Mouse (Mus musculus): ENCODE measurements around the gene Trpm4. TPM values are rescaled to one million over a fixed set of nuclear protein-coding genes. Genes with fewer than 3 reads are reported as not detected.

Gene Trpm4
- polyA plus RNA-seq, 1 experiment from 2014 or later, result 1.7 TPM

DNA sequence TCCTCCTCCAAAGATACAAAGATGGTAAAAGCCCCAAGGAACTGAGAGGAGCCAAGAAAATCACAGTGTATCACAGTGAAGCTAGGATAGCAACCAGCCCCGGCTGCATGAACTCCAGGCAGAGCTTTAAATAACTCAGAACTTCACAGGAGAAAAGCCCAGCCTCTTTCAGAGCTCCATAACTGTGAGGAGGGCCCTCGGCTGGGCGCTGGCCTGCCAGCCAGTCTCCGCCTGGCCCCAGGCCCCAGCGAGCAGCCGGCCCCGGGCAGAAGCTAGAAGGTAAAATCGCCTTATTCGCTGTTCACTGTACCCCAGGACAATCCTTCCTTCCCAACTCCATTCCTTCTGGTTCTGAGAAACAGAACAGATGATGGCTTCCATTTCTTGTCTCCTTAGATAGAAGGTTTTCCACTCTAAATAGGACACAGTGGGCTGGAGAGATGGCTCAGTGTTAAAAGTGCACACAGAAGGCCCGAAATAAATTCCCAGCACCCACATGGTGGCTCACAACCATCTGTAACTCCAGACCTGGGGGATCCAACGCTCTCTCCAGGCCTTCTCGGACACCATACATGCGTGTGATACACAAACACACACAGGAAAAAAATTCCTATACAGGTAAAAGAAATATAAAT lies 4.6 kb downstream of the Trpm4 start:
- Histone ChIP-seq H3K9me3 (replicated peaks; ENCODE audit: control insufficient read depth, low read length) (no peaks in the 10 kb centered on the region; the same call in 1 of the 2 replicates), H3K27ac (ENCODE audit: low read length) (no peak overlapping the region), H3K4me3 (ENCODE audit: low read depth, low read length) (no peak overlapping the region), H3K9ac (ENCODE audit: low read depth, low read length) (no peak overlapping the region), H3K4me1 (ENCODE audit: control insufficient read depth, low read depth, low read length) (peaks cover 10% of the 10 kb centered on the region), H3K4me2 (ENCODE audit: low read depth, low read length) (no peak overlapping the region), H3K36me3 (ENCODE audit: control insufficient read depth, insufficient read depth) (no peaks in the 10 kb centered on the region), H3K27me3 (ENCODE audit: control insufficient read depth, insufficient read depth, low read depth, low read length) (peaks cover 18% of the 10 kb centered on the region)
- 69% methylated on average over 13 of the region's 13 CpGs for WGBS (ENCODE audit: insufficient replicate concordance)
- ATAC-seq (ENCODE audit: low read depth), result no peak

DNA sequence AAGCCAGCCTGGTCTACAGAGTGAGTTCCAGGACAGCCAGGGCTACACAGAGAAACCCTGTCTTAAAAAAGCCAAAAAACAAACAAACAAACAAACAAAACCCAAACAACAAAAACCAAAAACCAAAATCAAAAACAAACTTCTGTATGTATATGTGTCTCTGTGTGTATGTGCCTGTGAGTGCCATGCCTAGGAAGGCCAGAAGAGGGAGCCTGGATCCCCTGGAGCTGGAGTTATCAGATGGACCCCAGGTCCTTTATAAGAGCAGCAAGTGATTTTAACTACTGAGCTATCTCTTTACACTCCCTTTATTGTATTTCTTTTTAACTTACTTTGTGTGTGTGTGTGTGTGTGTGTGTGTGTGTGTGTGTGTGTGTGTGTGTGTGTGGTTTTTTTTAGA lies 7.8 kb downstream of the Trpm4 start:
- no peaks in the 10 kb centered on the region for H3K27me3 ChIP-seq (ENCODE audit: control insufficient read depth, insufficient read depth, low read depth, low read length)
- H3K9ac ChIP-seq (ENCODE audit: low read depth, low read length), result no peak overlapping the region
- no peaks in the 10 kb centered on the region for H3K36me3 ChIP-seq (ENCODE audit: control insufficient read depth, insufficient read depth)
- no peak for ATAC-seq (ENCODE audit: low read depth)
- H3K4me3 ChIP-seq (ENCODE audit: low read depth, low read length), result no peak overlapping the region
- no peak overlapping the region for H3K27ac ChIP-seq (ENCODE audit: low read length)
- H3K4me2 ChIP-seq (ENCODE audit: low read depth, low read length), result no peak overlapping the region
- H3K9me3 ChIP-seq (replicated peaks; ENCODE audit: control insufficient read depth, low read length), result no peaks in the 10 kb centered on the region; the same call in 1 of the 2 replicates
- H3K4me1 ChIP-seq (ENCODE audit: control insufficient read depth, low read depth, low read length), result no peaks in the 10 kb centered on the region

DNA sequence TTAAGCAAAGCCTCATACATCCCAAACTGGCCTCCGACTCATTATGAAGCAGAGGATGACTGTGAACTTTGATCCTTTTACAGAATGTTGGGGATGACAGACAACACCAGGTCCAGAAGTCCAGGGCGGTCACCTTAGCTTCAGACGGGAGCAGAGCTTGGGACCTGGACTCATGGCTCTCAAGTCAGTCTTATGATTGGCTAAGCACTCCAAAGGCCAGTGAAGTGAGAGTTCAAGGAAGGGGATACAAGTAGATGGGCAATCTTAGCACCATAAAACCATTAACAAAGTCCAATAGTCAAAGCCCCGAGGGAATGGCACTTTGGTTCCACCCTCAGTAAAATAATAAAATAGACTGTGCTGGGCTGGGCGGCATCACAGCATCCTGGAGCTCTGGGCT lies 10.5 kb downstream of the Trpm4 start:
- Histone ChIP-seq H3K36me3 (ENCODE audit: control insufficient read depth, insufficient read depth) (no peaks in the 10 kb centered on the region), H3K27ac (ENCODE audit: low read length) (no peak overlapping the region), H3K4me3 (ENCODE audit: low read depth, low read length) (no peak overlapping the region), H3K27me3 (ENCODE audit: control insufficient read depth, insufficient read depth, low read depth, low read length) (no peaks in the 10 kb centered on the region), H3K9me3 (replicated peaks; ENCODE audit: control insufficient read depth, low read length) (no peaks in the 10 kb centered on the region; the same call in 1 of the 2 replicates), H3K4me1 (ENCODE audit: control insufficient read depth, low read depth, low read length) (no peaks in the 10 kb centered on the region), H3K4me2 (ENCODE audit: low read depth, low read length) (no peak overlapping the region), H3K9ac (ENCODE audit: low read depth, low read length) (no peak overlapping the region)
- no peak for ATAC-seq (ENCODE audit: low read depth)
- WGBS (ENCODE audit: insufficient replicate concordance), result 67% methylated on average over 5 of the region's 5 CpGs

- Histone ChIP-seq H3K4me1 (ENCODE audit: control insufficient read depth, low read depth, low read length) (no peaks in the 10 kb centered on the region), H3K9me3 (replicated peaks; ENCODE audit: control insufficient read depth, low read length) (no peaks in the 10 kb centered on the region; the same call in 1 of the 2 replicates), H3K4me3 (ENCODE audit: low read depth, low read length) (no peak overlapping the region), H3K27ac (ENCODE audit: low read length) (no peak overlapping the region), H3K4me2 (ENCODE audit: low read depth, low read length) (no peak overlapping the region), H3K9ac (ENCODE audit: low read depth, low read length) (no peak overlapping the region), H3K36me3 (ENCODE audit: control insufficient read depth, insufficient read depth) (no peaks in the 10 kb centered on the region), H3K27me3 (ENCODE audit: control insufficient read depth, insufficient read depth, low read depth, low read length) (no peaks in the 10 kb centered on the region)
- WGBS (ENCODE audit: insufficient replicate concordance), result 81% methylated on average over 4 of the region's 4 CpGs
- no peak for ATAC-seq (ENCODE audit: low read depth)
Measured at GRCm38 (mm10) chr7:45322245-45322644, 11.3 kb downstream of the Trpm4 start.

DNA sequence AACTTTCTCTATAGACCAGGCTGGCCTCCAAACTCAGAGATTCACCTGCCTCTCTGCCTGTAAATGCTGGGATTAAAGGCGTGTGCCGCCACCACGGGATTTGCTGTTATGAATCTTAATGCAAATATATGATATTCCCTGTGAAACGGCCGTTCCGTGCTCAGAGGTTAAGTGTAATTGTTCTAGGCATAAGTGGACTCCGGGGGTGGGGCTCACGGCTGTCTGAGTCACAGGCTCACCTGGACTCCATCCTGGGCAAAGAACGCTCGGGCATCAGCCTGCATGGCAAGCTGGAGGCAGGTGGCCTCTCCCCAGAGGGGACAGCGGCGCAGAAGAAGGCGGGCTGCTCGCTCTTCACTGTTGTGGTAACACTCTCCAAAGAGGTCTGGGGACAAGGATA lies 17.0 kb downstream of the Trpm4 start:
- H3K9ac ChIP-seq (ENCODE audit: low read depth, low read length), result no peak overlapping the region
- WGBS (ENCODE audit: insufficient replicate concordance), result 78% methylated on average over 14 of the region's 14 CpGs
- ATAC-seq (ENCODE audit: low read depth), result no peak

DNA sequence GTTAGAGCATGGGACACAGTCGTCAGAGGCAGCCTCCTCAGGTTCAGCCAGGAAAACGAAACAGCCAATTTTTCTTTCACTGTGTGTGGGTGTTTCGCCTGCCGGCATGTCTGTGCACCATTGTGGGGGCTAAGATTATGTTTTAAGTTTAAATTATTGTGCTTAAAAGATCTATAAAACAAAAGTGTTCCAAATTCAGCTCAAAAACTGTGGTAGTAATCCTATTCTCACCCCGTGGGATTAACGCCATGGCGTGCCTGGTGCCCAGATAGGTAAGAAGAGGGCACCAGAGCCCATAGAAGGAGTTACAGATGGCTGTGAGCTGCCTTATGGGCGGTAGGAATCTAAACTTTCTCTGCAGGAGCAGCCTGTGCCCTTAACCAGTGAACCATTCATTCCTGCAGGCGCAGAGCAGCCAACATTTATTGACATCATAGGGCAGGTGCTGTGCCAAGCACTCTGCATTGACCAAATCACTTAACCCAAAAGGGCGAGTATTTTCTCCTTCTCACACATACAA lies 18.3 kb downstream of the Trpm4 start:
- no peaks in the 10 kb centered on the region for H3K9me3 ChIP-seq (replicated peaks; ENCODE audit: control insufficient read depth, low read length)
- no peaks in the 10 kb centered on the region for H3K4me1 ChIP-seq (ENCODE audit: control insufficient read depth, low read depth, low read length)
- no peak for ATAC-seq (ENCODE audit: low read depth)
- H3K4me2 ChIP-seq (ENCODE audit: low read depth, low read length), result no peak overlapping the region
- H3K4me3 ChIP-seq (ENCODE audit: low read depth, low read length), result no peak overlapping the region
- 68% methylated on average over 10 of the region's 10 CpGs for WGBS (ENCODE audit: insufficient replicate concordance)
- no peak overlapping the region for H3K9ac ChIP-seq (ENCODE audit: low read depth, low read length)
- no peak overlapping the region for H3K27ac ChIP-seq (ENCODE audit: low read length)
- H3K27me3 ChIP-seq (ENCODE audit: control insufficient read depth, insufficient read depth, low read depth, low read length), result no peaks in the 10 kb centered on the region
- no peaks in the 10 kb centered on the region for H3K36me3 ChIP-seq (ENCODE audit: control insufficient read depth, insufficient read depth)

More for the DNA sequence above, 17.0 kb downstream of the Trpm4 start:
- Histone ChIP-seq H3K27me3 (ENCODE audit: control insufficient read depth, insufficient read depth, low read depth, low read length) (no peaks in the 10 kb centered on the region), H3K27ac (ENCODE audit: low read length) (no peak overlapping the region), H3K4me3 (ENCODE audit: low read depth, low read length) (no peak overlapping the region), H3K36me3 (ENCODE audit: control insufficient read depth, insufficient read depth) (no peaks in the 10 kb centered on the region), H3K9me3 (replicated peaks; ENCODE audit: control insufficient read depth, low read length) (no peaks in the 10 kb centered on the region), H3K4me2 (ENCODE audit: low read depth, low read length) (no peak overlapping the region), H3K4me1 (ENCODE audit: control insufficient read depth, low read depth, low read length) (no peaks in the 10 kb centered on the region)

DNA sequence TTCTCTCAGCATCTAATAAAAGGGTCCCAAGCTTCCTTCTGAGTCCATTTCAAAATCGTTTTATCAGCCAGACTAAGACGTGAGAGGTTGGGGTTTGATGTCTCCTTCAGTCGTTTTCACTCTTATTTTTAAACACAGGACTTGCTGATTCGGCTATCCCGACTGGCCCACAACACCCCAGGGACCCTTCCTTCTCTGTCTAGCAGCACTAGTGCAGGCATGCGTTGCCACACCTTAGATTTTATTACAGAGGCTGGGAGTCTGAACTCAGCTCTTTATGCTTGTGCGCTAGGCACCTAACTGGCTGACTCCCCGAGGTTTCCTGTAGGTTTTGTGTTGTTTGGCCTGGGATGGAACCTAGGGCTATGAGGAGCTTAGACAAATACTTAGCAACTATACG lies 20.1 kb downstream of the Trpm4 start:
- H3K36me3 ChIP-seq (ENCODE audit: control insufficient read depth, insufficient read depth), result no peaks in the 10 kb centered on the region

DNA sequence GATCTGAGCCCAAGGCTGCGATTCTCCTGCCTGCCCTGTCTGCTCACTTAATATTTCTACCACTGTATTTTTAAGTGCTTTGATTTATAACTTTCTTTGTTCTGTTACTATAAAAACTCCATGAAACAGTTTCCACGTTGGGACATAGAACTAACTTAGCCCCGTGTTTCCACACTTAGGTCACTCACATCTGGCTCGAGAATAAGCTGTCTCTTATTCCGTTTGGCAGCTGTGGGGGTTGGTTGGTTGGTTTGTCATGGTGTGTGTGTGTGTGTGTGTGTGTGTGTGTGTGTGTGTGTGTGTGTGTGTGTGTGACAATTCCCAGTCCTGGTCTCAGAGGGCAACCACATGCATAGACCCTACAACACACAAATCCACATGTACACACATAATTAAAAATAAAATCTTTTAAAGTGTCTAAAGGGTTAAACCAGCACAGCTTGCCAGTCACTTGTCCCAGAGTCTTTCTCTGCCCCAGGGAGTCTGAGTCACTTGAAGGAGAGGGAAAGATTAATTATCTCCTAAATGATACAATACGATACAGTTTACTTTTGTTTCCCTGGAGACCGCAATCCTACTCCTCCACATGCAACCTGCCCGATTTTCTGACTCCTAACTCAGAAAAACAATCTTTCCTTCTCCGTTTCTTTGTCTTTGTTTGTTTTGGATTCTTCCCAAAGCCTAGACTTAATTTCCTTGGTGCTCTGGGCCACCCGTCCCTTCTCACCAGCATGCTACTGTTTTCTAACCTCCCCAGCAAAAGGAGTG lies 20.7 kb downstream of the Trpm4 start:
- no peaks in the 10 kb centered on the region for H3K9me3 ChIP-seq (replicated peaks; ENCODE audit: control insufficient read depth, low read length)
- H3K4me3 ChIP-seq (ENCODE audit: low read depth, low read length), result no peak overlapping the region
- H3K27me3 ChIP-seq (ENCODE audit: control insufficient read depth, insufficient read depth, low read depth, low read length), result no peaks in the 10 kb centered on the region
- WGBS (ENCODE audit: insufficient replicate concordance), result 47% methylated on average over 10 of the region's 10 CpGs
- no peak overlapping the region for H3K27ac ChIP-seq (ENCODE audit: low read length)
- no peaks in the 10 kb centered on the region for H3K4me1 ChIP-seq (ENCODE audit: control insufficient read depth, low read depth, low read length)
- H3K4me2 ChIP-seq (ENCODE audit: low read depth, low read length), result no peak overlapping the region
- no peaks in the 10 kb centered on the region for H3K36me3 ChIP-seq (ENCODE audit: control insufficient read depth, insufficient read depth)
- ATAC-seq (ENCODE audit: low read depth), result no peak
- no peak overlapping the region for H3K9ac ChIP-seq (ENCODE audit: low read depth, low read length)

More for the DNA sequence above, 20.1 kb downstream of the Trpm4 start:
- Histone ChIP-seq H3K27me3 (ENCODE audit: control insufficient read depth, insufficient read depth, low read depth, low read length) (no peaks in the 10 kb centered on the region), H3K4me3 (ENCODE audit: low read depth, low read length) (no peak overlapping the region), H3K9ac (ENCODE audit: low read depth, low read length) (no peak overlapping the region), H3K9me3 (replicated peaks; ENCODE audit: control insufficient read depth, low read length) (no peaks in the 10 kb centered on the region), H3K4me1 (ENCODE audit: control insufficient read depth, low read depth, low read length) (no peaks in the 10 kb centered on the region), H3K27ac (ENCODE audit: low read length) (no peak overlapping the region), H3K4me2 (ENCODE audit: low read depth, low read length) (no peak overlapping the region)
- 43% methylated on average over 9 of the region's 9 CpGs for WGBS (ENCODE audit: insufficient replicate concordance)
- ATAC-seq (ENCODE audit: low read depth), result no peak

- H3K4me3 ChIP-seq (ENCODE audit: low read depth, low read length), result no peak overlapping the region
- H3K27me3 ChIP-seq (ENCODE audit: control insufficient read depth, insufficient read depth, low read depth, low read length), result no peaks in the 10 kb centered on the region
- H3K27ac ChIP-seq (ENCODE audit: low read length), result no peak overlapping the region
- H3K4me1 ChIP-seq (ENCODE audit: control insufficient read depth, low read depth, low read length), result no peaks in the 10 kb centered on the region
- no peak for ATAC-seq (ENCODE audit: low read depth)
- no peak overlapping the region for H3K4me2 ChIP-seq (ENCODE audit: low read depth, low read length)
- H3K9ac ChIP-seq (ENCODE audit: low read depth, low read length), result no peak overlapping the region
- H3K9me3 ChIP-seq (replicated peaks; ENCODE audit: control insufficient read depth, low read length), result no peaks in the 10 kb centered on the region
- WGBS (ENCODE audit: insufficient replicate concordance), result 48% methylated on average over 8 of the region's 8 CpGs
- H3K36me3 ChIP-seq (ENCODE audit: control insufficient read depth, insufficient read depth), result no peaks in the 10 kb centered on the region
Measured at GRCm38 (mm10) chr7:45312023-45312422, 21.6 kb downstream of the Trpm4 start.

All from liver, embryonic 16.5 days (tissue).